Mouse (Mus musculus): ENCODE results near the gene Tmed4. TPM values are rescaled to one million over a fixed set of nuclear protein-coding genes. Genes with fewer than 3 reads are reported as not detected.

The Tmed4 gene
- 104 TPM for polyA plus RNA-seq (2014; fragmentation: Illumina TruSeq; extraction: RNeasy Lipid Tissue Mini Kit (QIAGEN cat#74804); ENCODE audit: low replicate concordance)

GRCm38 (mm10) chr11:6274387-6275093 lies at the start of gene Tmed4:
Gene Tmed4, minus strand, starts transcription at chr11:6274870.

DNA sequence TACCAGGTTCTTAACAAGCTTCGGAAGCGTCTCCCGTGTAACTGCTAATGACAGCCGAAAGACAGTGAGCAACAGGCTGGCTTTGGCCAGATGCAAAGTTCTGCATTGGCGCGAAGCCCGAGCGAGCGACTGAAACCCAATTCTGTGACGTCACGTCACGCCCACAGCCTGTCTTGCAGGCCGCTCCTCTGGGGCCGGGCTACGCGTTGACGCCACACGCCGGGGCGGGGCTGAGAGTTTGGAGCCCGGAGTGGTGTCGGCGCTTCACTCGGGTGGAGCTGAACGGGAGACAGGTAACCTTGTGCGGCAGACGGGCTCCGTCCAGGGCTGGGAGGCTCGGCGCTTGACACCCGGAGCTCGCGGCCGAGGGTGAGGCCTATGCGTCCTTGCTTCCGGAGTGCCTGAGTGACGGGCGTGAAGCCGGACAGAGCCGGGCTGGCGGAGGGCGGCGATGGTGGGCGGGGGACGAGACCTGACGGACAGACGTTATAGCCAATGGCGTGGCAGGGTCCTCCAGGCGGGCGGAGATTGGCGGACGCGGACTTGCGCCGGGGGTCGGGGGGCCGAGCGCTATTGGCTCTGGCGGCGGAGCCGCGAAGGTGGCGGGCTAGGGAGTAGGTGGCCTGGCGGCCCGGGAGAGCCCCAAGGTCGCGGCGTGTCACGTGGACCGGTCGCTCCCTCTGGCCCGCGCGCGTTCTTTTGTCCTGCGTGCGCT lies 16.9 kb upstream of the Tmed4 start, which contains the start of gene Ogdh:
Ogdh (plus strand) TSS at position 233 of the 715 bp plus-strand sequence.

GRCm38 (mm10) chr11:6267320-6268254 lies 7.1 kb downstream of the Tmed4 start, which contains the start of gene Ddx56:
Gene Ddx56, minus strand, starts transcription at chr11:6267772.

DNA sequence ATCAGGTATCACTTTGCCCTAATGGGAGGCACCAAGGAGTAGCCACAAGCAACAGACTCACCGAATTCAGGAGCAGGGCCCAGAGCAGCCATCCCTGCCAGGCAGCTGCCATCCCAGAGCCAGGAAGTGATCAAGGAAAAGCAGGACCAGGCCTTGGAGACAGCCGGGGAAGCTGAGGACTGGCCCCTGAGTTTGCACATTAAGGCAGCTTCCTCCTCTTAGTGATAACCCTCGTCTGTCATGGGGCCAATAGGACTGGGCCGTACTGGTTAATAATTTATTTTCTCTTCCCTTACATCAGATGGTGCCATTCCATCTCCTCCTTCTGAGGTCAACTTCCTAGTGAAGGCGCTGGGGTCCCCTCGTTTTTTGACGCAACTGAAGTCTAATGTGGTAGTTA lies 44.7 kb downstream of the Tmed4 start, which contains the start of gene Npc1l1:
Npc1l1 (minus strand) TSS at position 132 of the 400 bp plus-strand sequence.

Other genes with a start within 250 kb of the Tmed4 start
- 1.2 TPM for gene Camk2b, start 208.5 kb downstream of the Tmed4 start, polyA plus RNA-seq (2014; fragmentation: Illumina TruSeq; extraction: RNeasy Lipid Tissue Mini Kit (QIAGEN cat#74804); ENCODE audit: low replicate concordance)
- gene A730071L15Rik, start 74.8 kb downstream of the Tmed4 start, polyA plus RNA-seq (2014; fragmentation: Illumina TruSeq; extraction: RNeasy Lipid Tissue Mini Kit (QIAGEN cat#74804); ENCODE audit: low replicate concordance): 0.33 TPM
- gene Nudcd3, start 74.5 kb downstream of the Tmed4 start, polyA plus RNA-seq (2014; fragmentation: Illumina TruSeq; extraction: RNeasy Lipid Tissue Mini Kit (QIAGEN cat#74804); ENCODE audit: low replicate concordance): 14.0 TPM
- 47.6 TPM for gene Npc1l1, start 44.7 kb downstream of the Tmed4 start, polyA plus RNA-seq (2014; fragmentation: Illumina TruSeq; extraction: RNeasy Lipid Tissue Mini Kit (QIAGEN cat#74804); ENCODE audit: low replicate concordance)
- 4.3 TPM for gene Ddx56, start 7.1 kb downstream of the Tmed4 start, polyA plus RNA-seq (2014; fragmentation: Illumina TruSeq; extraction: RNeasy Lipid Tissue Mini Kit (QIAGEN cat#74804); ENCODE audit: low replicate concordance)
- 150 TPM for gene Ogdh, start 16.8 kb upstream of the Tmed4 start, polyA plus RNA-seq (2014; fragmentation: Illumina TruSeq; extraction: RNeasy Lipid Tissue Mini Kit (QIAGEN cat#74804); ENCODE audit: low replicate concordance)
- 0.63 TPM for gene Zmiz2, start 114.2 kb upstream of the Tmed4 start, polyA plus RNA-seq (2014; fragmentation: Illumina TruSeq; extraction: RNeasy Lipid Tissue Mini Kit (QIAGEN cat#74804); ENCODE audit: low replicate concordance)
- gene Ppia, start 140.6 kb upstream of the Tmed4 start, polyA plus RNA-seq (2014; fragmentation: Illumina TruSeq; extraction: RNeasy Lipid Tissue Mini Kit (QIAGEN cat#74804); ENCODE audit: low replicate concordance): 431 TPM
- 18.7 TPM for gene H2afv, start 169.6 kb upstream of the Tmed4 start, polyA plus RNA-seq (2014; fragmentation: Illumina TruSeq; extraction: RNeasy Lipid Tissue Mini Kit (QIAGEN cat#74804); ENCODE audit: low replicate concordance)
- gene Purb, start 201.0 kb upstream of the Tmed4 start, polyA plus RNA-seq (2014; fragmentation: Illumina TruSeq; extraction: RNeasy Lipid Tissue Mini Kit (QIAGEN cat#74804); ENCODE audit: low replicate concordance): 147 TPM
- 0.30 TPM for gene Myo1g, start 246.1 kb upstream of the Tmed4 start, polyA plus RNA-seq (2014; fragmentation: Illumina TruSeq; extraction: RNeasy Lipid Tissue Mini Kit (QIAGEN cat#74804); ENCODE audit: low replicate concordance)